Mouse (Mus musculus): ENCODE measurements around the gene Hpse. TPM values are rescaled to one million over a fixed set of nuclear protein-coding genes. Genes with fewer than 3 reads are reported as not detected.

Hpse gene
- polyA plus RNA-seq, 1 experiment from 2014 or later: 0.79 TPM

DNA sequence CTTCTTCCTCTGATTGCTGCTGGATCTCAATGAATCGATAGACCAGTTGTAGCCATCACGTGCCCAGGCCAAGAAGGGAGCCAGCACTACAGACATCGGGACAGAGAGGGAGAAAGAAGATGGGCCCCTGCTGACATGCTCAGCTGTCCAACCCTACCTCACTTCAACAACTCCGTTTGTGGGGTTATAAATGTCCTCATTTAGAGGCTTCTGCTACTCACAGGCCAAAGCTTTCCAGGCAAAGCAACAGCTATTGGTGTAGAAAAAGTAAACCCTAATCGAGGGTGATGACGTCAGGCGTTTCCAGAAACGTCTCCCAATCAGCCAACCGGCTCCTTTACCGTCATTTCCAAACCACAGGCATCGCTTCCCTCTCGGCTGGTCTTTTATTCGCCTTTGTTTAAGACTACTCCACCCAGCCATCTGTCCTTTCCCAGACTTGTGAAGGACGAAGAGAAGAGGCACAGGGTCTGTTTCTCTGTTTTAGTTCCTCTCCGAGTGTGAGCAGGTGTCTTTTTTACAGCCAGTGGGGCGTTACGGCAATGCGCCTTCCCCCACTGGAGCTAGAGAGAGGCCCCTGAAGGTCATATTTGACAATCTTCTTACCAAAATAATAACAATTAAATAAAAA lies 39.5 kb downstream of the Hpse start:
- WGBS: 79% methylated on average over 18 of the region's 18 CpGs
- no peaks in the 10 kb centered on the region for H3K27me3 ChIP-seq (ENCODE audit: poor library complexity, severe bottlenecking)

DNA sequence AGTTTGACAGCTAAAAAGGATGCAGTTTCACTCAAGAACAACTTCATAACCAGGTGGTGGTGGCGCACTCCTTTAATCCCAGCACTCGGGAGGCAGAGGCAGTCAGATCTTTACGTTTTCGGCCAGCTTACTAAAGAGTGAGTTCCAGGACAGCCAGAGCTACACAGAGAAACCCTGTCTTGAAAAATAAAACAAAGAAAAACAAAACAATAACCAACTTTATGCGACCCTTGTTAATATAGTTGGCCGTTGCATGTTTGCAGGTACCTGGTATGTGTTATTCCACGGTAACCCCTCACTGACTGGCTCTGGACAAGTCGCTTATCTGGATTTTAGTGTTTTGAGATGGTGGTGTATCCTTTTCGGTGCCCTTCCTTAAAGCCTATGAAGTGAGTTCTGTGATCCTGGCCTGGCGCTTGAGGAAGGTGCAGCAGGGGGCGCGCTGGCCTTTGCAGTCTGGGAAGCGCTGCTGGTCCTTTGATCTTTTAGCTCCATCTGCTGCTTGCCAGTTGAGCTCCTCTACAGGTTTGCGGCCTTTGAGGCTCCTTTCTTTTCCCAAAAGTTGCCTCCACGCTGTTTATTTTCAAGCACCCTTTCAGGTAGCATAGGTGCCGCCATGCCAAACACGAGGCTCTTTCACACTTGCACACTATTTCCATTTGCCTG lies 44.7 kb downstream of the Hpse start, which contains the start of gene Coq2:
Gene Coq2 (minus strand): TSS at position 430 of the 666 bp plus-strand sequence.
- H3K9me3 ChIP-seq: no peaks in the 10 kb centered on the region

More for the DNA sequence above, 39.5 kb downstream of the Hpse start:
- Histone ChIP-seq H3K9me3 (no peaks in the 10 kb centered on the region), H3K36me3 (replicated peaks) (no peaks in the 10 kb centered on the region), H3K27ac (no peak overlapping the region), H3K4me1 (peaks cover 4% of the 10 kb centered on the region), H3K4me3 (no peak overlapping the region)
- DNase-seq (ENCODE audit: extremely low spot score, low spot score): no peak

DNA sequence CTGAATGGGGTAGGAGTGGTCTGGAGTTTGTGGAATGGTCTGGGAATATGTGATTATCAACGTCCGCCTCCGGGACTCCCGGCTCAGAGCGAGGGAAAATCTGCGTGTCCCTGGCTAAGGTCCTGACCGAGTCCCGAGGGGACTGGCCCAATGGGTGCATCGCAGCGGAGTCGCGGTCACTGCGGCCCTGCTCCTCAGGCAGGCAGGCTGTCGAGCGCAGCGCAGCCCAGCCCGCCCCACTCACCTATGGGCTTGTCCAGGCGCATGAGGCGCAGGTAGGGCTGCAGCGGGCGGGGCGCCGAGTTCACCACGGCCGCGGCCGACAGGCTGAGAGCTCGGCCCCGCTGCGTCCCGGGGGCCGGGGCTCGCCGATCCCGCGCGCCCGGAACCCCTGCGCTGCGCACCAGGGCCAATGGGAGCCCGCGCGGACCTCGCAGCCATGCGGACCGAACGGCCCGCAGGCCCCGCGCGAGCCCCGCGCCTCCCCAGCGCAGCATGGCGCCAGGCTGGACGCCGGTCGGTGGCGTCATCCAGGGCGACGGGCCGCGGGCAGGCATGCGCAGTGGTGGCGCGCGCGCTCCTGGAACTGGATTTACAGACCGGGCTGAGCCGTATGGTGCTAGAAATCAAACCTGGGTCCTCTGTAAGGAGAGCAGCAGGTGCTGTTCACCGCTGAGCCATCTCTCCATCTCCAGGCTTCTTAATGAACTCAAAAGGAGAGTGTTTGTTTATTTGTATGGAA lies 45.6 kb downstream of the Hpse start:
- peaks cover 24% of the 10 kb centered on the region for H3K4me1 ChIP-seq
- H3K9me3 ChIP-seq: no peaks in the 10 kb centered on the region
- H3K36me3 ChIP-seq (replicated peaks): peaks cover 14% of the 10 kb centered on the region
- H3K27me3 ChIP-seq (ENCODE audit: poor library complexity, severe bottlenecking): no peaks in the 10 kb centered on the region
- H3K27ac ChIP-seq: peak overlapping the region; percentile 96
- WGBS: under 1% methylated on average over 71 of the region's 71 CpGs
- DNase-seq (ENCODE audit: extremely low spot score, low spot score): peak; percentile 81
- peak overlapping the region; percentile 82 for H3K4me3 ChIP-seq

More for the DNA sequence above, 44.7 kb downstream of the Hpse start, which contains the start of gene Coq2:
- 10% methylated on average over 17 of the region's 17 CpGs for WGBS
- Histone ChIP-seq H3K36me3 (replicated peaks) (peaks cover 13% of the 10 kb centered on the region), H3K27ac (peak within 1 kb of the TSS; percentile 96), H3K4me3 (peak within 1 kb of the TSS; percentile 82), H3K4me1 (peaks cover 24% of the 10 kb centered on the region), H3K27me3 (ENCODE audit: poor library complexity, severe bottlenecking) (no peaks in the 10 kb centered on the region)
- DNase-seq (ENCODE audit: extremely low spot score, low spot score): peak; percentile 82

DNA sequence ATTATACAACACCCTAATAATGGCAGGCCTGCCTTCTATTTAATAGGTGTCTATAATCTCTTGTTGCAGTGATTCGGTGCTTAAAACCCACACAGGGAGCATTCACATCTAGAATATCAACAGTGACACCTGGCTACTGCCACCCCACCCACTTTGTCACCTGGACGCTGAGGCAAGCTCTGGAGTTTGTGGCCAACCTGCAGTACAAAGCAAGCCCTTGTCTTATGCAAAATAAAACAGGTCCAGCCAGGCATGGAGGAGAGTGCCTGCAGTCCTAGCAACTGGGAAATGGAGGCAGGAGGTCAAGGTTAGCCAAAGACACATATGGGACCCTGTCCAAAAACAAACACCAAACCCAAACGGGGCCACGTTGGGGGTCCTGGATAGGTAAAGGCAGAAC lies 47.1 kb downstream of the Hpse start:
- no peak overlapping the region for H3K27ac ChIP-seq
- H3K9me3 ChIP-seq: no peaks in the 10 kb centered on the region
- 91% methylated on average over 4 of the region's 4 CpGs for WGBS
- no peaks in the 10 kb centered on the region for H3K27me3 ChIP-seq (ENCODE audit: poor library complexity, severe bottlenecking)
- H3K36me3 ChIP-seq (replicated peaks): peaks cover 21% of the 10 kb centered on the region
- no peak for DNase-seq (ENCODE audit: extremely low spot score, low spot score)
- no peak overlapping the region for H3K4me3 ChIP-seq
- peaks cover 24% of the 10 kb centered on the region for H3K4me1 ChIP-seq

DNA sequence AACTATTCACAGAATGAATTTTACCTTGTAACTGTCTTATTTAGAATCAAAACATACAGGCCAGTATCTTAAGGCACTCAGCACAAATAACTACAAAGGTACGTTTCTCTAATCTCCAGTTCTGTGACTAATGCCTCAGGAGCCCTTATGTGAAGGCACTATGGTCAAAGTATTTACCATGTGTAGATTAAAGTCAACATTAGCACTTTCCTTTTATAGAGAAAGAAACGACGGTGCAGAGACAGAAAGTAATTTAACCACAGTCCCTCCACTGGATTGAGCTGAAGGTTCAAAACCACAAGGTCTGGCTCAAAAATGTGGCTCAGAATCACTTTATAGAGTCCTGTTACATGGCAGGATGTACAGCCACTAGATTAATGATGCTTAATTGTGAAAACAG lies 47.6 kb downstream of the Hpse start:
- DNase-seq (ENCODE audit: extremely low spot score, low spot score): no peak
- Histone ChIP-seq H3K4me1 (peaks cover 24% of the 10 kb centered on the region), H3K27me3 (ENCODE audit: poor library complexity, severe bottlenecking) (no peaks in the 10 kb centered on the region), H3K9me3 (no peaks in the 10 kb centered on the region), H3K27ac (no peak overlapping the region), H3K36me3 (replicated peaks) (peaks cover 26% of the 10 kb centered on the region), H3K4me3 (no peak overlapping the region)
- WGBS: 85% methylated on average over 3 of the region's 3 CpGs

DNA sequence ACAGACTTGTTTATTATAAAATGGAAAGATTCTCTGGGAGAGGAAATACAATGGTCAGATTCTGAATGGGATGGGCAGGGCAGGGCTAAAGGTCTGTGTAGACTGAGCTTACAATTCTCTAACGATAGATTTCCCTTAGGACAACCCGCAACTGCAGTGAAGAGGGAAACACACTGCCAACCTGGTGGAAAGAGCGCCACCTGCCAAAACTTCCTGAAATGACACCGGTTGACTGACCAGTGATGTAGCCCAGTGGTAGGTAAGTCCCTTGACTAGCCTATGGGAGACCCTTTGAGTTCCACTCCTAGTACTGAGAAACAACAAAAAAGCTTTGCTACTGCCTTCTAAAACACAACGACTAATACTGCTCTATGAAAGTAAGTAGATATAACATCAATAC lies 48.1 kb downstream of the Hpse start:
- DNase-seq (ENCODE audit: extremely low spot score, low spot score): peak; percentile 56
- peaks cover 31% of the 10 kb centered on the region for H3K36me3 ChIP-seq (replicated peaks)
- WGBS: 33% methylated on average over 5 of the region's 5 CpGs
- H3K27ac ChIP-seq: no peak overlapping the region
- no peak overlapping the region for H3K4me3 ChIP-seq
- H3K27me3 ChIP-seq (ENCODE audit: poor library complexity, severe bottlenecking): no peaks in the 10 kb centered on the region
- H3K4me1 ChIP-seq: peaks cover 24% of the 10 kb centered on the region
- H3K9me3 ChIP-seq: no peaks in the 10 kb centered on the region

DNA sequence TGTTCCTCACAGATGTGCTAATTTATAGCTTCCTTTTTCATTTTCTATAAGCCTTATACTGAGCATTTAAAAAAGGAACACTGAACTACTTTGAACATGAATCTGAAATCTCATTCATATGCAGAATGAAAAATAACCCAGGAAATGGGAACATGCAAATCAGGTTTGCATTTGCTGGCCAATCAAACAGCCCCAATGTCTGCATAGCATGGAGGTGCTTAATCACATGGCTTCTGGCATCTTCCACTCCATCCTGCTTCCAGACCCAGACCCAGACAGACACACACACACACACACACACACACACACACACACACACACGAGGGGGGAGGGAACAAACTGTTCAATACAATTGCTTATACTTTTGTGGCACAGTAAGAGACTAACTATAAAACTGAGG lies 52.6 kb downstream of the Hpse start:
- 89% methylated on average over 1 of the region's 1 CpGs for WGBS

DNA sequence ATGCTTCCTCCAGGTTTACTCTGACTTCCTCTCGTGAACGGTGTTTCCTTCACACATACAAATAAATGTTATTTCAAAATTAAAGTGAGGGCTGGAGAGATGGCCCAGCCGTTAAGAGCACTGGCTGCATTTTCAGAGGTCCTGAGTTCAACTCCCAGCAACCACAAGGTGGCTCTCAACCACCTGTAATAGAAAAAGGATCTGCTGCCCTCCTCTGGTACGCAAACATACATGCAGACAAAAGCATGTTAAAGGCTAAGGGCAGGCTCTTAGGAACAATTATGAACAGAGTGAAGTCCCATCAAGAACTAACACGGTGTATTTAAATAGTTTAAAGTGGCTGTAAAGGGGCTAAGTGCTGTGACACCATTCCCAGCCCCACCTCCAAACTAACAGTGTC lies 55.7 kb downstream of the Hpse start:
- DNase-seq (ENCODE audit: extremely low spot score, low spot score): no peak
- Histone ChIP-seq H3K27ac (no peak overlapping the region), H3K4me3 (no peak overlapping the region), H3K27me3 (ENCODE audit: poor library complexity, severe bottlenecking) (no peaks in the 10 kb centered on the region), H3K36me3 (replicated peaks) (peaks cover 89% of the 10 kb centered on the region), H3K9me3 (no peaks in the 10 kb centered on the region), H3K4me1 (no peaks in the 10 kb centered on the region)
- 56% methylated on average over 5 of the region's 5 CpGs for WGBS

More for the DNA sequence above, 52.6 kb downstream of the Hpse start:
- no peaks in the 10 kb centered on the region for H3K27me3 ChIP-seq (ENCODE audit: poor library complexity, severe bottlenecking)
- H3K27ac ChIP-seq: no peak overlapping the region
- H3K9me3 ChIP-seq: no peaks in the 10 kb centered on the region
- no peak overlapping the region for H3K4me3 ChIP-seq
- H3K36me3 ChIP-seq (replicated peaks): peaks cover 72% of the 10 kb centered on the region
- no peaks in the 10 kb centered on the region for H3K4me1 ChIP-seq
- no peak for DNase-seq (ENCODE audit: extremely low spot score, low spot score)

DNA sequence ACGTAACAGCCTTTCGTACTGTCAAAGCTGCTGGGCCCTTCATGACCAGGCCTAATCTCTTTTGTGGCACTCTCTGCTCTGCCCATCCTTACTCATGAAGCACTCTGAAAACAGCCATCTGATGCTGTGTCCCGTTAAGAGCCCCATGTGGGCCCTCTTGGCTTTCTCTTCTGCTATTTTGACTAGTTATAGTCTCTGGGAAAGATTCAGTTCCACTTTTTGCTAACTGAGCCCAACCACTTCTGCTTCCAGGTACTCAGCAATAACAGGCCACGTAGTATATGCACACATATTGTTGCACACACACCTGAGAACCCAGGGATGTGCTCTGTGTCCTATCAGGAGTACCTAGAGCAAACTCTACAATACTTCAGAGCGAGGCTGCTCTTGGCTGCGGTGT lies 56.5 kb downstream of the Hpse start:
- H3K36me3 ChIP-seq (replicated peaks): peaks cover 96% of the 10 kb centered on the region
- no peak for DNase-seq (ENCODE audit: extremely low spot score, low spot score)
- 95% methylated on average over 6 of the region's 6 CpGs for WGBS
- no peaks in the 10 kb centered on the region for H3K9me3 ChIP-seq
- no peaks in the 10 kb centered on the region for H3K4me1 ChIP-seq
- no peak overlapping the region for H3K27ac ChIP-seq
- H3K27me3 ChIP-seq (ENCODE audit: poor library complexity, severe bottlenecking): no peaks in the 10 kb centered on the region
- H3K4me3 ChIP-seq: no peak overlapping the region

DNA sequence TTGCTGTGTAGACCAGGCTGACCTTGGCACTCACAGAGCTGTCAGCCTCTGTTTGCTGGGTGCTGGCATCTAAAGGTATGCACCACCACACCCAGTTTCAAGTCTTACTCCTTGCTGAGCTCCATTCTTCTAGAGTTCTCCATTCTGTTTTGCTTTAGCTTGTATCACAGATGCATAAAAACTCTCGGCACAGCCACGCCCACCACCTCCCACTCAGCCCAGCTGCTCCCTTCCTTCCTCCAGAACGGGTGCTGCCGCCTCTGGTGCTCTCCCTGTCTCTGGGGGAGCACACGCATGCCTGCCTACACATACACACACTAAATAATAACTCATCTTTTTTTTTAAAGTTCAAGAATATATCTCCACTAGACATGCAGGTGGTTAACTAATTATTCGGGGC lies 61.1 kb downstream of the Hpse start:
- H3K4me3 ChIP-seq: no peak overlapping the region
- no peak overlapping the region for H3K27ac ChIP-seq
- H3K4me1 ChIP-seq: no peaks in the 10 kb centered on the region
- DNase-seq (ENCODE audit: extremely low spot score, low spot score): no peak
- 92% methylated on average over 6 of the region's 6 CpGs for WGBS
- H3K36me3 ChIP-seq (replicated peaks): peaks cover 99% of the 10 kb centered on the region
- no peaks in the 10 kb centered on the region for H3K9me3 ChIP-seq
- no peaks in the 10 kb centered on the region for H3K27me3 ChIP-seq (ENCODE audit: poor library complexity, severe bottlenecking)

DNA sequence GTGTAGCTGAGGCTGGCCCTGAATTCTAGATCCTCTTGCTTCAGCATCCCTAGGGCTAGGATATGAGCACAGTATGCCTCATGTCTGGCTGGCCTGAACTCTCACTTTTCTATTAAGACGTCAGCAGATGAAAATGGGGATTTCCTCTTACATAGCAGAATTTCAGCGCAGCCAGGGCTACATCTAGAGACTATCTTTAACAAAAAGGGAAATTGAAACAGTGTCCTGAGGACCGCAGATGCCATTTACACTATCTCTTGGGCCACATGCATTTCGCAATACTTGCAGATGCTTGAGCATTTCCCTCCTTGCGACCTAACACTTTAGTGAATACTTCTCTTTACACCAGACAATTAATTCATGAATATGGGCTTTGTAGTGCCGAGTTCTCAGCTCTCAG lies 63.2 kb downstream of the Hpse start:
- no peak overlapping the region for H3K27ac ChIP-seq
- H3K4me3 ChIP-seq: no peak overlapping the region
- no peak for DNase-seq (ENCODE audit: extremely low spot score, low spot score)
- 89% methylated on average over 6 of the region's 6 CpGs for WGBS
- no peaks in the 10 kb centered on the region for H3K4me1 ChIP-seq
- H3K36me3 ChIP-seq (replicated peaks): peaks cover 82% of the 10 kb centered on the region
- no peaks in the 10 kb centered on the region for H3K27me3 ChIP-seq (ENCODE audit: poor library complexity, severe bottlenecking)
- H3K9me3 ChIP-seq: no peaks in the 10 kb centered on the region

DNA sequence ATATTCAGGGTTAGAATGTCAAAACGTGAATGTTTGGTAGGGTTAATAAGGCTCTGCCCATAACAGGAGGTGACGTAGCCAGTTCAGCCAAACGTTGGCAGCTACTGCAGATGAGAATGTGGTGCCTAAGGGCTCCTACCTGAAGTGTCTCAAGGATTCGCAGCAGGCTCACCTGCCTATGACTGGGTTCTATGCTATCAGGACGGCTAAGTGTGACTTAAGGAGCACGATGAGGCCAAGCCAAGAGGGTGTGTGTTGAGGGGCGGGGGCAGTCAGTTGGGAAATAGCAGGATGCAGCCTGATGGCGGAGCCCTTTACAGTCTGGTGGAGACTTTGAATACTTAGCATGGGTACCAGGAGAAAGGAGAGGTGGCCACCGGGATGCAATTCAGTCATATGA lies 67.2 kb downstream of the Hpse start:
- Histone ChIP-seq H3K4me1 (peaks cover 9% of the 10 kb centered on the region; the same call in 1 of the 2 replicates), H3K36me3 (replicated peaks) (peaks cover 42% of the 10 kb centered on the region), H3K27ac (no peak overlapping the region), H3K9me3 (no peaks in the 10 kb centered on the region), H3K27me3 (ENCODE audit: poor library complexity, severe bottlenecking) (no peaks in the 10 kb centered on the region), H3K4me3 (no peak overlapping the region)
- DNase-seq (ENCODE audit: extremely low spot score, low spot score): no peak
- 93% methylated on average over 9 of the region's 9 CpGs for WGBS

DNA sequence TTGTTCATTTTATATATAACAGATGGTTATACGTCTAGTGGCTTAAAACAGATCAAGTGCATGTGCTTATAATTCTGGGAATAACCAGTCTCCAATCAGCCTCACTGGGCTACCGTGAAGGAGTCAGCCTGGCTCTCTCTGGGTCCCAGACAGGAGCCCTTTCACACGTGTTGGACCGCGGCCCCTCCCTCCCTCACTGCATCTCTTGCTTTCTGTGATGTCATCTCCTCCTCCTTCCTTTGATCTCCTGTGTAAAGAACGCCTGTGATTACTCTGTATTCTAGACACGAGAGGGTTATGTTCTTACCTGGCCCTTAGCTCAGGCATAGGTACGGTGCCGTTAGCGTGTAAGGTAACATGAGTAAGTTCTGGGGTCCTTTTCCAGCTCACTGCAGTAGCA lies 68.0 kb downstream of the Hpse start:
- H3K9me3 ChIP-seq: no peaks in the 10 kb centered on the region
- H3K4me3 ChIP-seq: no peak overlapping the region
- DNase-seq (ENCODE audit: extremely low spot score, low spot score): no peak
- WGBS: 87% methylated on average over 10 of the region's 10 CpGs
- H3K27me3 ChIP-seq (ENCODE audit: poor library complexity, severe bottlenecking): no peaks in the 10 kb centered on the region
- H3K4me1 ChIP-seq: peaks cover 9% of the 10 kb centered on the region; the same call in 1 of the 2 replicates
- peaks cover 33% of the 10 kb centered on the region for H3K36me3 ChIP-seq (replicated peaks)
- H3K27ac ChIP-seq: no peak overlapping the region

All from forebrain, embryonic 10.5 days (tissue).